Comparison of ENCODE assay signal across 8 mouse cellular contexts in genomic region chr9:108490559-108491285, GRCm38 (mm10). TPM values are rescaled to one million over a fixed set of nuclear protein-coding genes. Genes with fewer than 3 reads are reported as not detected.
A peak's percentile ranks its signal among the peaks of the same experiment; 100 is the strongest.
DNase-seq lines count a peak whose midpoint lies in the region; ATAC-seq and TF ChIP-seq lines count a peak whose summit lies in the region.

Gene Usp19 (plus strand): TSS chr9:108490602.

- peaks cover 28% of the 10 kb centered on the region for H3K36me3 ChIP-seq in ES-Bruce4 (ENCODE audit: control insufficient read depth, insufficient read depth, low read length, poor library complexity, severe bottlenecking)
- H3K36me3 ChIP-seq in forebrain, embryonic 13.5 days (ENCODE audit: poor library complexity, severe bottlenecking), result peaks cover 73% of the 10 kb centered on the region
- H3K36me3 ChIP-seq in liver, postnatal 0 days (replicated peaks; ENCODE audit: insufficient read depth, low read length), result peaks cover 40% of the 10 kb centered on the region
- H3K36me3 ChIP-seq in neural tube, embryonic 14.5 days (ENCODE audit: control insufficient read depth, insufficient read depth, low read length), result peaks cover 30% of the 10 kb centered on the region

- peak within 1 kb of the TSS; percentile 88 for H3K27ac ChIP-seq in ES-Bruce4 (ENCODE audit: insufficient read depth, low read length)
- H3K27ac ChIP-seq in forebrain, embryonic 13.5 days, result peak within 1 kb of the TSS; percentile 97
- peak within 1 kb of the TSS; percentile 99 for H3K27ac ChIP-seq in liver, postnatal 0 days (ENCODE audit: low read depth)
- peak within 1 kb of the TSS; percentile 97 for H3K27ac ChIP-seq in neural tube, embryonic 14.5 days (ENCODE audit: low read depth, low read length)

- peak; percentile 90 for ATAC-seq in cerebellum, adult (ENCODE audit: insufficient number of reproducible peaks, low FRiP score, low TSS enrichment)
- ATAC-seq in forebrain, embryonic 13.5 days, result peak; percentile 97
- ATAC-seq in liver, postnatal 0 days, result peak; percentile 96
- peak; percentile 95 for ATAC-seq in neural tube, embryonic 14.5 days (ENCODE audit: low read depth)

- H3K9ac ChIP-seq in ES-Bruce4 (ENCODE audit: low read depth, poor library complexity, severe bottlenecking), result peak within 1 kb of the TSS; percentile 85
- H3K9ac ChIP-seq in forebrain, embryonic 13.5 days, result peak within 1 kb of the TSS; percentile 89
- H3K9ac ChIP-seq in liver, postnatal 0 days (replicated peaks), result peak within 1 kb of the TSS; percentile 97
- H3K9ac ChIP-seq in neural tube, embryonic 14.5 days (replicated peaks; ENCODE audit: low read depth, low read length), result peak within 1 kb of the TSS; percentile 94

- no peaks in the 10 kb centered on the region for H3K9me3 ChIP-seq in ES-Bruce4 (replicated peaks; ENCODE audit: control insufficient read depth, insufficient read depth, low read length, poor library complexity, severe bottlenecking)
- H3K9me3 ChIP-seq in forebrain, embryonic 13.5 days (replicated peaks), result no peaks in the 10 kb centered on the region
- H3K9me3 ChIP-seq in liver, postnatal 0 days (ENCODE audit: low read length), result no peaks in the 10 kb centered on the region
- no peaks in the 10 kb centered on the region for H3K9me3 ChIP-seq in neural tube, embryonic 14.5 days (ENCODE audit: control insufficient read depth, low read length)

- H3K27me3 ChIP-seq in ES-Bruce4 (ENCODE audit: control insufficient read depth, insufficient read depth, low read length, poor library complexity, severe bottlenecking), result no peaks in the 10 kb centered on the region
- H3K27me3 ChIP-seq in forebrain, embryonic 13.5 days, result no peaks in the 10 kb centered on the region
- H3K27me3 ChIP-seq in liver, postnatal 0 days (ENCODE audit: insufficient read depth, low read length), result no peaks in the 10 kb centered on the region
- no peaks in the 10 kb centered on the region for H3K27me3 ChIP-seq in neural tube, embryonic 14.5 days (ENCODE audit: control insufficient read depth, insufficient read depth, low read length)

- under 1% methylated on average over 69 of the region's 69 CpGs for WGBS in forebrain, embryonic 13.5 days
- WGBS in large intestine, adult 2 months, result under 1% methylated on average over 69 of the region's 69 CpGs
- WGBS in liver, postnatal 0 days (ENCODE audit: insufficient replicate concordance), result under 1% methylated on average over 69 of the region's 69 CpGs
- under 1% methylated on average over 69 of the region's 69 CpGs for WGBS in neural tube, embryonic 14.5 days

- peak within 1 kb of the TSS; percentile 95 for H3K4me2 ChIP-seq in forebrain, embryonic 13.5 days
- peak within 1 kb of the TSS; percentile 90 for H3K4me2 ChIP-seq in liver, postnatal 0 days (ENCODE audit: low read depth, low read length)
- H3K4me2 ChIP-seq in neural tube, embryonic 14.5 days (ENCODE audit: low read depth, low read length), result peak within 1 kb of the TSS; percentile 92

- no peak for TF ChIP-seq POLR2A in ES-Bruce4 (IDR thresholded peaks at IDR 0.05; ENCODE audit: insufficient read depth, low read length)

- H3K4me1 ChIP-seq in ES-Bruce4 (ENCODE audit: control insufficient read depth, insufficient read depth, low read length), result no peaks in the 10 kb centered on the region
- H3K4me1 ChIP-seq in forebrain, embryonic 13.5 days, result peaks cover 25% of the 10 kb centered on the region
- peaks cover 20% of the 10 kb centered on the region for H3K4me1 ChIP-seq in liver, postnatal 0 days (ENCODE audit: insufficient read depth)
- peaks cover 17% of the 10 kb centered on the region for H3K4me1 ChIP-seq in neural tube, embryonic 14.5 days (ENCODE audit: control insufficient read depth, insufficient read depth, low read length)

- TF ChIP-seq EP300 in ES-Bruce4 (IDR thresholded peaks at IDR 0.05; ENCODE audit: insufficient read depth, low read depth, low read length), result 0 out of 2 replicates have a peak, but pooled peaks have one; percentile 2
- TF ChIP-seq EP300 in liver, postnatal 0 days (IDR thresholded peaks at IDR 0.05; ENCODE audit: low read depth), result peak; percentile 67; the same call in 1 of the 2 replicates

- peak within 1 kb of the TSS; percentile 78 for H3K4me3 ChIP-seq in ES-Bruce4 (ENCODE audit: low read depth, low read length)
- H3K4me3 ChIP-seq in forebrain, embryonic 13.5 days, result peak within 1 kb of the TSS; percentile 84
- peak within 1 kb of the TSS; percentile 88 for H3K4me3 ChIP-seq in liver, postnatal 0 days (ENCODE audit: low read depth, low read length)
- H3K4me3 ChIP-seq in neural tube, embryonic 14.5 days (ENCODE audit: low read depth, low read length), result peak within 1 kb of the TSS; percentile 96

- intact Hi-C loops in heart, postnatal 10 days (cut with DNase I), result no loop called here

- no peak for TF ChIP-seq CTCF in ES-Bruce4 (IDR thresholded peaks at IDR 0.05; ENCODE audit: low read depth, low read length)
- TF ChIP-seq CTCF in liver, postnatal 0 days (IDR thresholded peaks at IDR 0.05; ENCODE audit: low read depth), result no peak

- peak; percentile 97 for DNase-seq in heart, postnatal 10 days
- peak; percentile 92 for DNase-seq in large intestine, adult 2 months (ENCODE audit: low read depth, low spot score)
- peak; percentile 95 for DNase-seq in liver, postnatal 0 days
- peak; percentile 94 for DNase-seq in testis, postnatal 10 days (ENCODE audit: low spot score)

RNA-seq across cellular contexts. Expression of gene Usp19, which starts in this region (rescaled TPM):
- polyA plus RNA-seq in ES-Bruce4 (2011; ENCODE audit: insufficient read depth, insufficient read length, low read depth, missing spikeins), result 86.0 and 90.9 TPM in 2 replicates
- 69.7 and 80.6 TPM in 2 replicates for polyA plus RNA-seq in forebrain, embryonic 13.5 days (2015; fragmentation: Nextera tagmentation; extraction: Ambion mirVana)
- 100 to 1,000 TPM in 1 of 2 experiments, 10 to 100 TPM in 1; 98.4 to 103 TPM for total RNA-seq in heart, postnatal 10 days (2021)
- polyA plus RNA-seq in large intestine, adult 2 months (2012; rRNA removed), result 74.9 and 104 TPM in 2 replicates
- 13.8 and 17.0 TPM in 2 replicates for polyA plus RNA-seq in liver, postnatal 0 days (2015; fragmentation: Nextera tagmentation; extraction: Ambion mirVana)
- 66.1 and 73.0 TPM in 2 replicates for polyA plus RNA-seq in neural tube, embryonic 14.5 days (2014; fragmentation: Nextera tagmentation; extraction: Ambion mirVana)

Comparison
In these comparisons a context has a peak if more than half of its experiments do, and no peak if none do; other contexts are left out.
1. Peak in every context shown above with its lines: DNase-seq, ATAC-seq, H3K4me3 ChIP-seq and H3K27ac ChIP-seq.